Mouse (Mus musculus) erythroblast, embryonic 14.5 days (primary cell): ENCODE data around the gene Rpp38. TPM values are rescaled to one million over a fixed set of nuclear protein-coding genes. Genes with fewer than 3 reads are reported as not detected.

Experiments
- H3K27me3 ChIP-seq: 2 replicates; pipeline ENCODE4 v1.6.1; 2012; ENCODE audit warnings: inconsistent platforms; ENCODE audit not compliant: control insufficient read depth
- H3K36me3 ChIP-seq: 2 replicates; pipeline ENCODE4 v1.6.1; 2012; ENCODE audit warnings: mild to moderate bottlenecking, inconsistent platforms; ENCODE audit not compliant: control insufficient read depth
- H3K4me1 ChIP-seq: 2 replicates; pipeline ENCODE4 v1.6.1; 2012; ENCODE audit warnings: inconsistent platforms; ENCODE audit not compliant: control insufficient read depth
- H3K4me3 ChIP-seq: replicated peaks from 2 replicates; pipeline ENCODE3; 2012; ENCODE audit warnings: moderate library complexity, mild to moderate bottlenecking, inconsistent platforms
- H3K9me3 ChIP-seq: 2 replicates; pipeline ENCODE4 v1.6.1; 2012; ENCODE audit warnings: low read length, inconsistent platforms, mixed read lengths; ENCODE audit not compliant: control insufficient read depth
- GATA1 ChIP-seq: IDR thresholded peaks from 2 replicates; pipeline ENCODE4 v1.6.1; 2012; ENCODE audit warnings: low read length, inconsistent platforms, mixed read lengths
- TAL1 ChIP-seq: IDR thresholded peaks from 3 replicates; pipeline ENCODE4 v1.6.1; 2012; ENCODE audit warnings: low read length, inconsistent platforms, mixed read lengths
- polyA plus RNA-seq: library from polyadenylated mRNA; stranded (reverse); fragments of >175 nt; gene quantifications from 2 replicates; pipeline ENCODE4 v1.2.3, GENCODE M21; 2012

Rpp38 gene
- polyA plus RNA-seq, 1 experiment = 0.03 TPM

GRCm38 (mm10) chr2:3295826-3296225 lies 36.6 kb downstream of the Rpp38 start:
- Histone ChIP-seq H3K4me3 (no peak overlapping the region), H3K9me3 (no peaks in the 10 kb centered on the region), H3K27me3 (no peaks in the 10 kb centered on the region), H3K4me1 (peaks cover 5% of the 10 kb centered on the region), H3K36me3 (no peaks in the 10 kb centered on the region)
- TF ChIP-seq GATA1 (no peak), TAL1 (no peak)

- H3K4me1 ChIP-seq = peaks cover 2% of the 10 kb centered on the region
- H3K4me3 ChIP-seq = no peak overlapping the region
- no peak for TF ChIP-seq GATA1
- TF ChIP-seq TAL1 = no peak
- no peaks in the 10 kb centered on the region; the same call in 1 of the 2 replicates for H3K36me3 ChIP-seq
- H3K27me3 ChIP-seq = no peaks in the 10 kb centered on the region
- H3K9me3 ChIP-seq = no peaks in the 10 kb centered on the region
Measured at GRCm38 (mm10) chr2:3292170-3292569, 40.3 kb downstream of the Rpp38 start.

- H3K36me3 ChIP-seq = no peaks in the 10 kb centered on the region; the same call in 1 of the 2 replicates
- no peak for TF ChIP-seq TAL1
- no peak for TF ChIP-seq GATA1
- H3K27me3 ChIP-seq = no peaks in the 10 kb centered on the region
- H3K9me3 ChIP-seq = no peaks in the 10 kb centered on the region
- H3K4me3 ChIP-seq = no peak overlapping the region
- peaks cover 17% of the 10 kb centered on the region for H3K4me1 ChIP-seq
Measured at GRCm38 (mm10) chr2:3289581-3289980, 42.9 kb downstream of the Rpp38 start.

- TF ChIP-seq GATA1 (no peak), TAL1 (no peak)
- H3K36me3 ChIP-seq = no peaks in the 10 kb centered on the region; the same call in 1 of the 2 replicates
- no peaks in the 10 kb centered on the region for H3K27me3 ChIP-seq
- peaks cover 35% of the 10 kb centered on the region for H3K4me1 ChIP-seq
- H3K4me3 ChIP-seq = no peak overlapping the region
- no peaks in the 10 kb centered on the region for H3K9me3 ChIP-seq
Measured at GRCm38 (mm10) chr2:3286243-3286642, 46.2 kb downstream of the Rpp38 start.

GRCm38 (mm10) chr2:3285709-3286108 lies 46.7 kb downstream of the Rpp38 start:
- Histone ChIP-seq H3K4me3 (peak overlapping the region; percentile 96), H3K9me3 (no peaks in the 10 kb centered on the region), H3K27me3 (no peaks in the 10 kb centered on the region), H3K4me1 (peaks cover 35% of the 10 kb centered on the region), H3K36me3 (no peaks in the 10 kb centered on the region; the same call in 1 of the 2 replicates)
- TF ChIP-seq TAL1 = no peak
- TF ChIP-seq GATA1 = no peak

GRCm38 (mm10) chr2:3285181-3285530 lies 47.3 kb downstream of the Rpp38 start:
- Histone ChIP-seq H3K4me1 (peaks cover 35% of the 10 kb centered on the region), H3K4me3 (peak overlapping the region; percentile 96), H3K36me3 (no peaks in the 10 kb centered on the region; the same call in 1 of the 2 replicates), H3K27me3 (no peaks in the 10 kb centered on the region), H3K9me3 (no peaks in the 10 kb centered on the region)
- no peak for TF ChIP-seq GATA1
- TF ChIP-seq TAL1 = no peak

- no peaks in the 10 kb centered on the region for H3K27me3 ChIP-seq
Measured at GRCm38 (mm10) chr2:3284473-3285180, 47.8 kb downstream of the Rpp38 start.

GRCm38 (mm10) chr2:3283602-3284472 lies 48.6 kb downstream of the Rpp38 start, which contains the start of gene Nmt2:
TSS of gene Nmt2 (plus strand) at chr2:3284212.
- TF ChIP-seq TAL1 = no peak
- TF ChIP-seq GATA1 = no peak
- Histone ChIP-seq H3K4me1 (peaks cover 35% of the 10 kb centered on the region), H3K36me3 (no peaks in the 10 kb centered on the region; the same call in 1 of the 2 replicates), H3K27me3 (no peaks in the 10 kb centered on the region), H3K4me3 (peak within 1 kb of the TSS; percentile 96), H3K9me3 (no peaks in the 10 kb centered on the region)

More at GRCm38 (mm10) chr2:3284473-3285180, 47.8 kb downstream of the Rpp38 start:
- Histone ChIP-seq H3K4me3 (peak overlapping the region; percentile 96), H3K4me1 (peaks cover 35% of the 10 kb centered on the region), H3K36me3 (no peaks in the 10 kb centered on the region; the same call in 1 of the 2 replicates), H3K9me3 (no peaks in the 10 kb centered on the region)
- no peak for TF ChIP-seq TAL1
- TF ChIP-seq GATA1 = no peak
